Mouse (Mus musculus): ENCODE results near the gene Srebf2. TPM values are rescaled to one million over a fixed set of nuclear protein-coding genes. Genes with fewer than 3 reads are reported as not detected.
"Not testable (repeated sequence)": the region's sequence is repeated elsewhere in the genome, so short reads cannot be mapped to it uniquely, and the experiment has no call there.

Srebf2 gene
- polyA plus RNA-seq, 1 experiment from 2014 or later = 84.6 TPM

DNA sequence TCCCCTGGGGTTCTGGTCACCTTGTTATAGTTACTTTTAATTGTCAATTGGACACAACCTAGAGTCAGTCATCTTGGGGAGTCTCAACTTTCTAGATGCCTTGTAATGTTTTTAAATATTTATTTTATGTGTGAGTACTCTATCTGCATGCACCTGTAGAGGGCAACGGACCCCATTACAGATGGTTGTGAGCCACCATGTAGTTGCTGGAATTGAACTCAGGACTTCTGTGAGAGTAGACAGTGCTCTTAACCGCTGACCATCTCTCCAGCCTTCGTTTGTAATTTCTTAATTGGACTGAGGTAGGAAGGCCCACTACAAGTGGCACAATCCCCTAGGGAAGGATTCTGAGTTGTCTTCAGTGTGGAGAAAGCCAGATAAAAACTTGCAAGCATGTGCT is 96.3 kb downstream of the Srebf2 start:
- no peaks in the 10 kb centered on the region for H3K27me3 ChIP-seq
- CTCF ChIA-PET = interaction anchor here (1.4 kb wide), 1 partner anchor 79 kb away, joined by 3 read pairs; no protein-coding TSS in a partner anchor
- POLR2A ChIA-PET = interaction anchor here (0.5 kb wide), 1 partner anchor 1950 kb away, joined by 3 read pairs; no protein-coding TSS in a partner anchor
- in situ Hi-C loops (cut with MboI; ENCODE audit: low pct_unique_long_range_greater_than_20kb) = no loop called here
- TF ChIP-seq CTCF (IDR thresholded peaks at IDR 0.05) = no peak
- ATAC-seq (no peak), DNase-seq (ENCODE audit: low read depth, low spot score) (no peak)

DNA sequence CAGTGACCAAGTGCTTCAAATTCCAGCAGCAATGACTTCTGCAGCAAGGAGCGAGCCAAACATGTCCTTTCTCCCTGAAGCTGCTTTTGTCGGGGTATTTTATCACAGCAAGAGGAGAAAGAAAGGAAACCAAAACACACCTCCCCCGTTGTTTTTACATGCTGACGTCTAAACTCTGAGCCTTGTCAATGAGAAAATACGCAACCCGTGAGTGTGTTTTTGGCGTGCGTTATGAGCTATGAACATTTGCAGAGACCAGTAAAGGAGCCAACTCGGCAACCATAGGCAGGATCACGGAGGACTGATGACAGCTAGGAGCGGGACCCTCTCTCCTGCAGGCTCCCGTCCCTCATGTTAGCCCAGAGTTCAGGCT is 96.7 kb downstream of the Srebf2 start:
- no peaks in the 10 kb centered on the region for H3K27me3 ChIP-seq
- ATAC-seq (peak; percentile 15), DNase-seq (ENCODE audit: low read depth, low spot score) (no peak)
- in situ Hi-C loops (cut with MboI; ENCODE audit: low pct_unique_long_range_greater_than_20kb) = no loop called here
- ChIA-PET POLR2A (interaction anchor here (0.5 kb wide), 1 partner anchor 1949 kb away, joined by 3 read pairs; no protein-coding TSS in a partner anchor), CTCF (interaction anchor here (0.7 to 1.4 kb wide), 2 partner anchors 12 to 79 kb away, joined by 3 read pairs; no protein-coding TSS in a partner anchor)
- no peak for TF ChIP-seq CTCF (IDR thresholded peaks at IDR 0.05)

DNA sequence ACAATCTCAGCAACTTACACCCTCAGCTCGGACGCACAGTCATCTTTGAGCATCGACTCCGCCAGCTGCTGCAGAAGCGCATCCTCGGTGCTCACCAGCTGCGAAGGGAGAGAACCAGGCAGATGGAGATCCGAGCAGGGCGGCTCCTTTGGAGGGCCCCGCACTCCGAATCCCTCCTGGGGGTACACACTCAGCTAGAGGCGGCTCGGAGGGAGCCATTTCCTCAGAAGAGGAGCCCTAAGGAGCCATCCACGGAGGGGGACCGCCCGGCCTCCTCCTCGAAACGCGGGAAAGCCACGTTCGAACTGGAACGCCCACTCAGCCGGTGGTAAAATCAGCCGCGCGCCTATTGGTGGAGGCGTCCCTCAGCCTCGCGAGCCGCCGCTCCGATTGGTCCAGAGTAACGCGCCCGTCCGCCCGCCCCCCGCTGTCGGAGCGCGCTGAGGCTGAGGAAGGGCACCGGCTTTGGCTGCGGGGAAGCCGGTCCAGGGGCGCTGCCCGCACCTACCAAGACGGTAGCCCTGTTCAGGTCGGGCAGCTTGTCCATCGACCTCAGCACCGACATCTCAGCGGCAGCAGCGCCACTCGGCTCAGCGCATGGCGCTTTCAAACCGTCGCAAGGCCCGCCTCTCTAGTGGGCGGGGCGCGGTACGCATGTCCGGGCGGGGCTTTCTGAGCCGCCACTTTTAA is 97.3 kb downstream of the Srebf2 start, which contains the start of gene Cenpm:
TSS of gene Cenpm (minus strand) at position 634 of the 690 bp plus-strand sequence.
- DNase-seq (ENCODE audit: low read depth, low spot score) (peak; percentile 17), ATAC-seq (peak; percentile 95)
- in situ Hi-C loops (cut with MboI; ENCODE audit: low pct_unique_long_range_greater_than_20kb) = no loop called here
- no peaks in the 10 kb centered on the region for H3K27me3 ChIP-seq
- no peak for TF ChIP-seq CTCF (IDR thresholded peaks at IDR 0.05)
- CTCF ChIA-PET = interaction anchor here (0.7 to 1.4 kb wide), 2 partner anchors 13 to 80 kb away, joined by 3 read pairs; no protein-coding TSS in a partner anchor
- POLR2A ChIA-PET = no interaction called here

DNA sequence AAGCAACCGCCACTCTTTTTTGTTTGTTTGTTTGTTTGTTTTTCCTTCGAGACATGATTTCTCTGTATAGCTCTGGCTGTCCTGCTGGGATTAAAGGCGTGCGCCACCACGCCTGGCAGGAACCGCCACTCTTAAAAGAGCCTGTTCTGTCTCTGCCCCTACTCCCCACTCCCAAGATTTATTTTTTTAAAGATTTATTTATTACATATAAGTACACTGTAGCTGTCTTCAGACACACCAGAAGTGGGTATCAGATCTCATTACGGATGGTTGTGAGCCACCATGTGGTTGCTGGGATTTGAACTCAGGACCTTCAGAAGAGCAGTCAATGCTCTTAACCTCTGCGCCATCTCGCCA is 97.8 kb downstream of the Srebf2 start:
- ATAC-seq; POLR2A ChIA-PET; DNase-seq (ENCODE audit: low read depth, low spot score); H3K27me3 ChIP-seq; in situ Hi-C loops (cut with MboI; ENCODE audit: low pct_unique_long_range_greater_than_20kb): not testable (repeated sequence)
- CTCF ChIA-PET = interaction anchor here (1.4 kb wide), 1 partner anchor 80 kb away, joined by 3 read pairs; no protein-coding TSS in a partner anchor

DNA sequence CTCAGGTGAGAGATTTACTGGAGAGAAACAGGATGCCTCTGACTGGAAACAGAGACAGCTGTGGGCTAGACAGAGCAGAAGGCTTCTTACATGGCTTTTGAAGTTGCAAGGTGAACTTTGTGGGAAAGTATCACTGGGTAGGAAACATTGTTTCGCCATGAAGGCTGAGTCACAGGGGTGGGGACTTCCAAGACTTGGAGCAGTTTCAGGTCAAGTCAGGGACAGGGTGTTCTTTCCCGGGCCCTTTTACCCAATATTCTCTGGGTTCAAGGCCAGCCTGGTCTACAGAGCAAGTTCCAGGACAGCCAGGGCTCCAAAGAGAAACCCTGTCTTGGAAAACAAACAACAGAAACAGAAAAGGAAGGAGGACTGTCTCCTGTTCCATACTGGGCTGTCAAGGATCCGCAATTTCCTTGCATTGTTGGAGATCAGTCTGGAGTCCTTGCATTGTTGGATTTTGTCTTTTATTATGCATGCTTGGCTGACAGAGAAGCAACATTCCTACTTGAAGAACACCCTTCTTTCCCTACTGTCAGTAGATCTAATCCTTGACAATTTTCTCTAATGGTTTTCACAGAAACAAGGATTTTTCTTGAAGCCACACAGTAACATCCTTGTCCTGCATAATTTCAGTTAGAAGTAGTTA is 100.3 kb downstream of the Srebf2 start:
- in situ Hi-C loops (cut with MboI; ENCODE audit: low pct_unique_long_range_greater_than_20kb) = no loop called here
- ChIA-PET POLR2A (no interaction called here), CTCF (no interaction called here)
- TF ChIP-seq CTCF (IDR thresholded peaks at IDR 0.05) = no peak
- no peaks in the 10 kb centered on the region for H3K27me3 ChIP-seq
- DNase-seq (ENCODE audit: low read depth, low spot score) (no peak), ATAC-seq (no peak)

DNA sequence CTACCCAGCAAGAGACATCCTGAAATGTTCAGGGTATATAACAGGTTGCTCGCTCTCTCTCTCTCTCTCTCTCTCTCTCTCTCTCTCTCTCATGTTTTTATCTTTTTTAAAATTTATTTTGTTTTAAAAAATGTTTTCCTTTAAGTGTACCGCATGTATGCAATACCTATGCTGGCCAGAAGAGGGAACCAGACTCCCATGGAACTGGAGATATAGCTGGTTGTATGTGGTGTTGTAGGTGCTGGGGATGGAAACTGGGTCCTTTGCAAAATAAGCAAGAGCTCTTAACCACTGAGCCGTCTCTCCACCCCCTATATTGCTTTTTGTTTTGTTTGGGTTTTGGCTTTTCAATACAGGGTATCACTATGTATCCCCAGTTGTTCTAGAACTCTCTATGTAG is 104.6 kb downstream of the Srebf2 start:
- H3K27me3 ChIP-seq = peaks cover 12% of the 10 kb centered on the region
- ATAC-seq = no peak
- in situ Hi-C loops (cut with MboI; ENCODE audit: low pct_unique_long_range_greater_than_20kb) = no loop called here
- peak; percentile 60 for TF ChIP-seq CTCF (IDR thresholded peaks at IDR 0.05)
- ChIA-PET POLR2A (no interaction called here), CTCF (interaction anchor here (1.0 to 1.6 kb wide), 2 partner anchors 15 to 187 kb away, joined by 3 to 4 read pairs; no protein-coding TSS in a partner anchor)
- DNase-seq (ENCODE audit: low read depth, low spot score) = no peak

DNA sequence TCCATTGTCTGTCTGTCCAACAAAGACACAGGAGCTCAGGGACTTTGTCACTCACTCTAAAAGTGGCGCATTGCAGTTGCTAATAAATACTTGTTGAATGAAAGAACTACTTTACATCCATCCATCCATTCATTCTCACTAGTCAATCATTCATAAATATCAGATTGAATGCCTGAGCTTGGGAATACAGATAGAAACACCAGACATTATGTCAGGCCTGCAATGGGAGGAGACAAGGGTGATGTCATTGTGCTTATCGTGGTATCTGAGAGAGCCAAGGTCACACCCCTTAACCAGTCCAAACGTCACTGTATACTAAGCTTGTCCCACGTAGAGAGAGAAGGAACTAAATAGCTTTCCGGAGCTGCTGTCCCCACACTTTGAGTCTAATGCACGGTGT is 105.1 kb downstream of the Srebf2 start, which contains the start of gene 1500009C09Rik:
TSS of gene 1500009C09Rik (plus strand) at position 301 of the 400 bp plus-strand sequence.
- TF ChIP-seq CTCF (IDR thresholded peaks at IDR 0.05) = no peak
- POLR2A ChIA-PET = no interaction called here
- CTCF ChIA-PET = interaction anchor here (1.0 to 1.6 kb wide), 3 partner anchors 15 to 187 kb away, joined by 3 to 4 read pairs (median 3); no protein-coding TSS in a partner anchor
- DNase-seq (ENCODE audit: low read depth, low spot score) (no peak), ATAC-seq (no peak)
- H3K27me3 ChIP-seq = peaks cover 12% of the 10 kb centered on the region
- in situ Hi-C loops (cut with MboI; ENCODE audit: low pct_unique_long_range_greater_than_20kb) = no loop called here

Other genes starting within 250 kb of the Srebf2 start
- gene Polr3h, start 220.9 kb upstream of the Srebf2 start, polyA plus RNA-seq (2021) = 154 TPM
- 24.9 TPM for gene Csdc2, start 210.4 kb upstream of the Srebf2 start, polyA plus RNA-seq (2021)
- 97.0 TPM for gene Pmm1, start 186.3 kb upstream of the Srebf2 start, polyA plus RNA-seq (2021)
- gene 1700029P11Rik, start 166.6 kb upstream of the Srebf2 start, polyA plus RNA-seq (2021) = not detected
- 48.0 TPM for gene Xrcc6, start 159.3 kb upstream of the Srebf2 start, polyA plus RNA-seq (2021)
- gene Desi1, start 113.3 kb upstream of the Srebf2 start, polyA plus RNA-seq (2021) = 57.0 TPM
- 120 TPM for gene Snu13, start 99.6 kb upstream of the Srebf2 start, polyA plus RNA-seq (2021)
- gene 4930407I10Rik, start 88.0 kb upstream of the Srebf2 start, polyA plus RNA-seq (2021) = not detected
- gene Mei1, start 77.2 kb upstream of the Srebf2 start, polyA plus RNA-seq (2021) = not detected
- 18.0 TPM for gene Ccdc134, start 19.3 kb upstream of the Srebf2 start, polyA plus RNA-seq (2021)
- 0.09 TPM for gene Shisa8, start 65.6 kb downstream of the Srebf2 start, polyA plus RNA-seq (2021)
- 0.03 TPM for gene Tnfrsf13c, start 77.2 kb downstream of the Srebf2 start, polyA plus RNA-seq (2021)
- 17.7 TPM for gene Cenpm, start 97.6 kb downstream of the Srebf2 start, polyA plus RNA-seq (2021)
- gene 1500009C09Rik, start 105.2 kb downstream of the Srebf2 start, polyA plus RNA-seq (2021) = not detected
- gene Sept3, start 127.7 kb downstream of the Srebf2 start, polyA plus RNA-seq (2021) = 2.0 TPM
- not detected for gene Wbp2nl, start 151.8 kb downstream of the Srebf2 start, polyA plus RNA-seq (2021)
- 123 TPM for gene Naga, start 191.7 kb downstream of the Srebf2 start, polyA plus RNA-seq (2021)
- 0.27 TPM for gene Pheta2, start 191.8 kb downstream of the Srebf2 start, polyA plus RNA-seq (2021)
- 185 TPM for gene Smdt1, start 191.8 kb downstream of the Srebf2 start, polyA plus RNA-seq (2021)
- gene Ndufa6, start 207.1 kb downstream of the Srebf2 start, polyA plus RNA-seq (2021) = 493 TPM
- gene Cyp2d22, start 233.1 kb downstream of the Srebf2 start, polyA plus RNA-seq (2021) = 6.9 TPM
- not detected for gene Cyp2d11, start 246.8 kb downstream of the Srebf2 start, polyA plus RNA-seq (2021)